Mouse (Mus musculus): ENCODE measurements around the gene Soga1.

GRCm38 (mm10) chr2:157065879-157066226, 13.2 kb downstream of the Soga1 start:
- TF ChIP-seq CTCF (IDR thresholded peaks at IDR 0.05; ENCODE audit: extremely low read depth, insufficient read depth, insufficient read length, insufficient replicate concordance) (no peak), POLR2A (IDR thresholded peaks at IDR 0.05; ENCODE audit: low read depth, low read length) (no peak)

All from spleen, adult 2 months (tissue).